7 mouse cellular contexts compared by ENCODE assay signal in genomic region chr4:62479593-62479936, GRCm38 (mm10). TPM values are rescaled to one million over a fixed set of nuclear protein-coding genes. Genes with fewer than 3 reads are reported as not detected.
DNase-seq lines count a peak whose midpoint lies in the region; ATAC-seq and TF ChIP-seq lines count a peak whose summit lies in the region.
"Not testable (repeated sequence)": the region's sequence is repeated elsewhere in the genome, so short reads cannot be mapped to it uniquely, and the experiment has no call there.

No protein-coding gene starts in this region.

- ATAC-seq in embryonic facial prominence, embryonic 11.5 days (replicated peaks; ENCODE audit: insufficient number of reproducible peaks, low FRiP score, low TSS enrichment, low read depth); forebrain, embryonic 16.5 days; hindbrain, embryonic 11.5 days (ENCODE audit: low FRiP score); kidney, embryonic 15.5 days (replicated peaks; ENCODE audit: low FRiP score): not testable (repeated sequence)
- ATAC-seq in liver, embryonic 12.5 days, result 0 out of 2 replicates have a peak, but pooled peaks have one; percentile 8

- H3K4me3 ChIP-seq in embryonic facial prominence, embryonic 11.5 days (ENCODE audit: low read depth, low read length), result peak overlapping the region; percentile 45
- peak overlapping the region; percentile 44 for H3K4me3 ChIP-seq in forebrain, embryonic 16.5 days (replicated peaks; ENCODE audit: low read length)
- peak overlapping the region; percentile 37 for H3K4me3 ChIP-seq in hindbrain, embryonic 11.5 days (ENCODE audit: low read depth, low read length)
- H3K4me3 ChIP-seq in kidney, embryonic 15.5 days (replicated peaks), result peak overlapping the region; percentile 60
- H3K4me3 ChIP-seq in liver, embryonic 12.5 days, result peak overlapping the region; percentile 55
- H3K4me3 ChIP-seq in midbrain, embryonic 10.5 days, result peak overlapping the region; percentile 58
- peak overlapping the region; percentile 45; the same call in 1 of the 2 replicates for H3K4me3 ChIP-seq in olfactory bulb, adult 2 months (ENCODE audit: insufficient read depth, low read depth, low read length)

- 14% methylated on average over 11 of the region's 11 CpGs for WGBS in embryonic facial prominence, embryonic 11.5 days
- WGBS in forebrain, embryonic 16.5 days, result 13% methylated on average over 11 of the region's 11 CpGs
- WGBS in hindbrain, embryonic 11.5 days, result 13% methylated on average over 11 of the region's 11 CpGs
- WGBS in kidney, embryonic 15.5 days, result 14% methylated on average over 11 of the region's 11 CpGs
- WGBS in liver, embryonic 12.5 days (ENCODE audit: insufficient replicate concordance), result 12% methylated on average over 11 of the region's 11 CpGs
- WGBS in midbrain, embryonic 10.5 days, result 14% methylated on average over 11 of the region's 11 CpGs
- WGBS in olfactory bulb, adult 2 months, result 12% methylated on average over 11 of the region's 11 CpGs

- not testable (repeated sequence) for H3K27me3 ChIP-seq in embryonic facial prominence, embryonic 11.5 days (ENCODE audit: control insufficient read depth, insufficient read depth, low read length); kidney, embryonic 15.5 days
- H3K27me3 ChIP-seq in forebrain, embryonic 16.5 days (replicated peaks; ENCODE audit: control insufficient read depth, insufficient read depth, low read length), result peaks cover 20% of the 10 kb centered on the region
- H3K27me3 ChIP-seq in hindbrain, embryonic 11.5 days (ENCODE audit: control insufficient read depth, insufficient read depth, low read length), result peaks cover 21% of the 10 kb centered on the region
- H3K27me3 ChIP-seq in liver, embryonic 12.5 days (replicated peaks), result peaks cover 48% of the 10 kb centered on the region
- H3K27me3 ChIP-seq in midbrain, embryonic 10.5 days (ENCODE audit: low read depth, poor library complexity, severe bottlenecking), result peaks cover 51% of the 10 kb centered on the region

- H3K27ac ChIP-seq in embryonic facial prominence, embryonic 11.5 days (replicated peaks; ENCODE audit: low read depth, low read length); forebrain, embryonic 16.5 days (ENCODE audit: low read length); hindbrain, embryonic 11.5 days (ENCODE audit: low read depth, low read length); kidney, embryonic 15.5 days; liver, embryonic 12.5 days; midbrain, embryonic 10.5 days (replicated peaks); olfactory bulb, adult 2 months (ENCODE audit: insufficient read depth, low read depth, low read length): not testable (repeated sequence)

- H3K36me3 ChIP-seq in embryonic facial prominence, embryonic 11.5 days (replicated peaks; ENCODE audit: control insufficient read depth, insufficient read depth, low read depth, low read length); forebrain, embryonic 16.5 days (ENCODE audit: control insufficient read depth, insufficient read depth); hindbrain, embryonic 11.5 days (ENCODE audit: control insufficient read depth, insufficient read depth, low read length); kidney, embryonic 15.5 days; liver, embryonic 12.5 days; midbrain, embryonic 10.5 days: not testable (repeated sequence)

- not testable (repeated sequence) for TF ChIP-seq POLR2A in olfactory bulb, adult 2 months (IDR thresholded peaks at IDR 0.05; ENCODE audit: insufficient read depth, low read depth, low read length)

- peak overlapping the region; percentile 78 for H3K4me2 ChIP-seq in embryonic facial prominence, embryonic 11.5 days (ENCODE audit: low read depth, low read length)
- H3K4me2 ChIP-seq in forebrain, embryonic 16.5 days (ENCODE audit: low read length), result peak overlapping the region; percentile 67
- H3K4me2 ChIP-seq in hindbrain, embryonic 11.5 days (replicated peaks; ENCODE audit: low read depth, low read length), result peak overlapping the region; percentile 75
- H3K4me2 ChIP-seq in kidney, embryonic 15.5 days, result peak overlapping the region; percentile 88
- peak overlapping the region; percentile 86 for H3K4me2 ChIP-seq in liver, embryonic 12.5 days

- H3K9ac ChIP-seq in embryonic facial prominence, embryonic 11.5 days (replicated peaks; ENCODE audit: low read length); forebrain, embryonic 16.5 days (replicated peaks; ENCODE audit: low read depth, low read length); hindbrain, embryonic 11.5 days (ENCODE audit: low read depth, low read length): not testable (repeated sequence)
- H3K9ac ChIP-seq in kidney, embryonic 15.5 days, result peak overlapping the region; percentile 49
- 0 out of 2 replicates have a peak overlapping the region, but pooled peaks have one; percentile 43 for H3K9ac ChIP-seq in liver, embryonic 12.5 days

- TF ChIP-seq CTCF in olfactory bulb, adult 2 months (IDR thresholded peaks at IDR 0.05; ENCODE audit: insufficient read depth, low read depth, low read length), result not testable (repeated sequence)

- not testable (repeated sequence) for DNase-seq in embryonic facial prominence, embryonic 11.5 days (ENCODE audit: low spot score); hindbrain, embryonic 11.5 days (ENCODE audit: low spot score); midbrain, embryonic 10.5 days (ENCODE audit: low spot score)

- H3K9me3 ChIP-seq in embryonic facial prominence, embryonic 11.5 days (replicated peaks; ENCODE audit: control insufficient read depth, low read length); forebrain, embryonic 16.5 days (ENCODE audit: control insufficient read depth, low read length); hindbrain, embryonic 11.5 days (ENCODE audit: control insufficient read depth, low read length); kidney, embryonic 15.5 days (replicated peaks); liver, embryonic 12.5 days (replicated peaks); midbrain, embryonic 10.5 days (replicated peaks): not testable (repeated sequence)

- not testable (repeated sequence) for H3K4me1 ChIP-seq in embryonic facial prominence, embryonic 11.5 days (ENCODE audit: control insufficient read depth, insufficient read depth, low read length); forebrain, embryonic 16.5 days (replicated peaks; ENCODE audit: control insufficient read depth, insufficient read depth, low read length); hindbrain, embryonic 11.5 days (replicated peaks; ENCODE audit: control insufficient read depth, insufficient read depth, low read length); olfactory bulb, adult 2 months (ENCODE audit: control insufficient read depth, insufficient read depth, low read length)
- peaks cover 20% of the 10 kb centered on the region for H3K4me1 ChIP-seq in kidney, embryonic 15.5 days
- H3K4me1 ChIP-seq in liver, embryonic 12.5 days, result peaks cover 17% of the 10 kb centered on the region
- peaks cover 11% of the 10 kb centered on the region for H3K4me1 ChIP-seq in midbrain, embryonic 10.5 days

RNA-seq across cellular contexts. Expression of gene Bspry, which starts 0.3 kb away (rescaled TPM):
- polyA plus RNA-seq in embryonic facial prominence, embryonic 11.5 days (2014; fragmentation: Nextera tagmentation; extraction: Ambion mirVana), result 1.8 and 2.2 TPM in 2 replicates
- 0.62 and 0.71 TPM in 2 replicates for polyA plus RNA-seq in forebrain, embryonic 16.5 days (2015; fragmentation: Nextera tagmentation; extraction: Ambion mirVana)
- 0.94 and 1.0 TPM in 2 replicates for polyA plus RNA-seq in hindbrain, embryonic 11.5 days (2014; fragmentation: Nextera tagmentation; extraction: Ambion mirVana)
- polyA plus RNA-seq in kidney, embryonic 15.5 days (2015; fragmentation: Nextera tagmentation; extraction: Ambion mirVana), result 19.5 and 21.3 TPM in 2 replicates
- 0.24 and 0.27 TPM in 2 replicates for polyA plus RNA-seq in liver, embryonic 12.5 days (2016; fragmentation: Nextera tagmentation; extraction: Ambion mirVana)
- 0.47 and 0.57 TPM in 2 replicates for polyA plus RNA-seq in midbrain, embryonic 10.5 days (2016; fragmentation: Nextera tagmentation; extraction: Ambion mirVana)
- not detected in 2 replicates for polyA plus RNA-seq in olfactory bulb, adult 2 months (2012; ENCODE audit: insufficient read depth, insufficient read length, low replicate concordance, missing spikeins)

RNA-seq across cellular contexts. Expression of gene Wdr31, which starts 8.9 kb away (rescaled TPM):
- polyA plus RNA-seq in embryonic facial prominence, embryonic 11.5 days (2014; fragmentation: Nextera tagmentation; extraction: Ambion mirVana), result 6.4 and 7.1 TPM in 2 replicates
- 9.8 and 13.8 TPM in 2 replicates for polyA plus RNA-seq in forebrain, embryonic 16.5 days (2015; fragmentation: Nextera tagmentation; extraction: Ambion mirVana)
- polyA plus RNA-seq in hindbrain, embryonic 11.5 days (2014; fragmentation: Nextera tagmentation; extraction: Ambion mirVana), result 6.4 and 6.9 TPM in 2 replicates
- polyA plus RNA-seq in kidney, embryonic 15.5 days (2015; fragmentation: Nextera tagmentation; extraction: Ambion mirVana), result 11.8 and 13.6 TPM in 2 replicates
- polyA plus RNA-seq in liver, embryonic 12.5 days (2016; fragmentation: Nextera tagmentation; extraction: Ambion mirVana), result 2.4 and 2.6 TPM in 2 replicates
- polyA plus RNA-seq in midbrain, embryonic 10.5 days (2016; fragmentation: Nextera tagmentation; extraction: Ambion mirVana), result 10.1 and 12.6 TPM in 2 replicates
- not detected in 2 replicates for polyA plus RNA-seq in olfactory bulb, adult 2 months (2012; ENCODE audit: insufficient read depth, insufficient read length, low replicate concordance, missing spikeins)

RNA-seq across cellular contexts. Expression of gene Hdhd3, which starts 23.7 kb away (rescaled TPM):
- 10.1 and 15.2 TPM in 2 replicates for polyA plus RNA-seq in embryonic facial prominence, embryonic 11.5 days (2014; fragmentation: Nextera tagmentation; extraction: Ambion mirVana)
- 9.7 and 10.8 TPM in 2 replicates for polyA plus RNA-seq in forebrain, embryonic 16.5 days (2015; fragmentation: Nextera tagmentation; extraction: Ambion mirVana)
- 13.7 and 16.7 TPM in 2 replicates for polyA plus RNA-seq in hindbrain, embryonic 11.5 days (2014; fragmentation: Nextera tagmentation; extraction: Ambion mirVana)
- 14.7 and 15.2 TPM in 2 replicates for polyA plus RNA-seq in kidney, embryonic 15.5 days (2015; fragmentation: Nextera tagmentation; extraction: Ambion mirVana)
- 4.3 and 4.6 TPM in 2 replicates for polyA plus RNA-seq in liver, embryonic 12.5 days (2016; fragmentation: Nextera tagmentation; extraction: Ambion mirVana)
- polyA plus RNA-seq in midbrain, embryonic 10.5 days (2016; fragmentation: Nextera tagmentation; extraction: Ambion mirVana), result 10.9 and 13.3 TPM in 2 replicates
- not detected in 2 replicates for polyA plus RNA-seq in olfactory bulb, adult 2 months (2012; ENCODE audit: insufficient read depth, insufficient read length, low replicate concordance, missing spikeins)

RNA-seq across cellular contexts. Expression of gene Alad, which starts 40.2 kb away (rescaled TPM):
- 88.7 and 90.2 TPM in 2 replicates for polyA plus RNA-seq in embryonic facial prominence, embryonic 11.5 days (2014; fragmentation: Nextera tagmentation; extraction: Ambion mirVana)
- 67.7 and 68.4 TPM in 2 replicates for polyA plus RNA-seq in forebrain, embryonic 16.5 days (2015; fragmentation: Nextera tagmentation; extraction: Ambion mirVana)
- polyA plus RNA-seq in hindbrain, embryonic 11.5 days (2014; fragmentation: Nextera tagmentation; extraction: Ambion mirVana), result 77.5 and 80.1 TPM in 2 replicates
- 97.3 and 106 TPM in 2 replicates for polyA plus RNA-seq in kidney, embryonic 15.5 days (2015; fragmentation: Nextera tagmentation; extraction: Ambion mirVana)
- 626 and 633 TPM in 2 replicates for polyA plus RNA-seq in liver, embryonic 12.5 days (2016; fragmentation: Nextera tagmentation; extraction: Ambion mirVana)
- polyA plus RNA-seq in midbrain, embryonic 10.5 days (2016; fragmentation: Nextera tagmentation; extraction: Ambion mirVana), result 120 and 123 TPM in 2 replicates
- polyA plus RNA-seq in olfactory bulb, adult 2 months (2012; ENCODE audit: insufficient read depth, insufficient read length, low replicate concordance, missing spikeins), result not detected in 2 replicates

RNA-seq across cellular contexts. Expression of gene Rnf183, which starts 44.5 kb away (rescaled TPM):
- not detected in 2 replicates for polyA plus RNA-seq in embryonic facial prominence, embryonic 11.5 days (2014; fragmentation: Nextera tagmentation; extraction: Ambion mirVana)
- not detected in 2 replicates for polyA plus RNA-seq in forebrain, embryonic 16.5 days (2015; fragmentation: Nextera tagmentation; extraction: Ambion mirVana)
- polyA plus RNA-seq in hindbrain, embryonic 11.5 days (2014; fragmentation: Nextera tagmentation; extraction: Ambion mirVana), result not detected in 2 replicates
- polyA plus RNA-seq in kidney, embryonic 15.5 days (2015; fragmentation: Nextera tagmentation; extraction: Ambion mirVana), result 0.29 and 0.35 TPM in 2 replicates
- polyA plus RNA-seq in liver, embryonic 12.5 days (2016; fragmentation: Nextera tagmentation; extraction: Ambion mirVana), result not detected in 2 replicates
- polyA plus RNA-seq in midbrain, embryonic 10.5 days (2016; fragmentation: Nextera tagmentation; extraction: Ambion mirVana), result not detected in 2 replicates
- not detected in 2 replicates for polyA plus RNA-seq in olfactory bulb, adult 2 months (2012; ENCODE audit: insufficient read depth, insufficient read length, low replicate concordance, missing spikeins)
